Mouse (Mus musculus): ENCODE measurements around the gene Ten1. TPM values are rescaled to one million over a fixed set of nuclear protein-coding genes. Genes with fewer than 3 reads are reported as not detected.

The Ten1 gene
- polyA plus RNA-seq, 1 experiment, result 70.4 TPM

DNA sequence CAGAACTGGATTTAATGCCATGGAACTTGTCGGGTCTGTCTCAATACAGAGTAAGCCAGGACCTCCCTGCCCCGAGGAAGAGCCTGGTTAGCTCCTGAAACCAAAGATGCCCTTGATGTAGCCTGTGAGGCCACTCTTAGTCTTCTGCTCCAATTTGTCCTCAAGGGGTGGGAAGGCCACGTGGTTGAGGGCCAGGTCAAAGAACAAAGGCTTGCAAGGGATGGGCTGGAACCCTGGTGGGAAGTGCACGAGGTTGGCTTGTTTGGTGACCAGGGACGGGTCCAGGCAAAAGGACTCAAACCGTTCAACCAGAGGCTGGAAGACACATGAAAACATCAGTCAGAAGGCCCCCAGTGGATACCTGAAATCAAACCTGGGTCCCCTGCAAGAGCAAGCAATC, 47.0 kb downstream of the Ten1 start:
- TF ChIP-seq POLR2A (IDR thresholded peaks at IDR 0.05; ENCODE audit: borderline replicate concordance, low read depth, low read length) (no peak), CTCF (IDR thresholded peaks at IDR 0.05; ENCODE audit: low read depth, low read length) (no peak)

DNA sequence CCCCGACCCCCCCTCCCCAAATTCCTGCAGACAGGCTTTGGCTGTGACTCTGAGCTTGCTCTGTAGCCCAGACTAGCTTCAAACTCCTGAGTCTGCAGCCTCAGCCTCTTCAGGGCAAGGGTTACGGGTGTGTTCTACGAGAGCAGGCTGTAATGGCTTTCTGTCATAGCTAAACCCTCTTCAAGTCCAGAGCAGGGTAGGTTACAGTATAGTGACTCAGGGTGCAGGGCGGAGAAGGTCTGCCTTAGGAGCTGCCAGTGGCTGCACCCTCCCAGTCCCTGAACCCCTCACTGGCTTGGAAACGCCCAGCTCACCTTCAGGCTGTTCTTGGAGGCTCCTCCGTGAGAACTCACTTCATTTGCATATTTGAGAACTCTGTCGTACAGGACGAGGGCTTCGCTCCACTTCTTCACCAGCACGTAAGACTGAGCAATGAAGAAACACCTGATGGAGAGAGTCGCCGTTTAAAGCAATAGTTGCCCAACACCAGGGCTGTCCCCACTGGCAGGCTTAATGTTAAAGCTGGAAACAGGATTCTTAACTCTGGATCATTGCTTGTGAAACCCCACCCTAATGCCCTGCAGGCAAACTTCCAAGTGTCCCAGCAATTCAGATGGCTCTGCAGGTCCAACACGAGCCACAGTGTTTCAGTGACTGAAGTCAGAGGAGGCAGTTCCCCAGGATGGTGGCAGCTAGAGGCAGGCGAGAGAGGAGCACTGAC, 49.0 kb downstream of the Ten1 start:
- Histone ChIP-seq H3K27ac (ENCODE audit: insufficient read depth, low read depth, low read length) (no peak overlapping the region), H3K4me1 (ENCODE audit: control insufficient read depth, insufficient read depth, low read length) (no peaks in the 10 kb centered on the region), H3K4me3 (ENCODE audit: insufficient read depth, low read length) (no peak overlapping the region)
- TF ChIP-seq CTCF (IDR thresholded peaks at IDR 0.05; ENCODE audit: low read depth, low read length) (no peak), POLR2A (IDR thresholded peaks at IDR 0.05; ENCODE audit: borderline replicate concordance, low read depth, low read length) (no peak)

More for the DNA sequence above, 47.0 kb downstream of the Ten1 start:
- Histone ChIP-seq H3K4me3 (ENCODE audit: insufficient read depth, low read length) (no peak overlapping the region), H3K4me1 (ENCODE audit: control insufficient read depth, insufficient read depth, low read length) (no peaks in the 10 kb centered on the region), H3K27ac (ENCODE audit: insufficient read depth, low read depth, low read length) (no peak overlapping the region)

DNA sequence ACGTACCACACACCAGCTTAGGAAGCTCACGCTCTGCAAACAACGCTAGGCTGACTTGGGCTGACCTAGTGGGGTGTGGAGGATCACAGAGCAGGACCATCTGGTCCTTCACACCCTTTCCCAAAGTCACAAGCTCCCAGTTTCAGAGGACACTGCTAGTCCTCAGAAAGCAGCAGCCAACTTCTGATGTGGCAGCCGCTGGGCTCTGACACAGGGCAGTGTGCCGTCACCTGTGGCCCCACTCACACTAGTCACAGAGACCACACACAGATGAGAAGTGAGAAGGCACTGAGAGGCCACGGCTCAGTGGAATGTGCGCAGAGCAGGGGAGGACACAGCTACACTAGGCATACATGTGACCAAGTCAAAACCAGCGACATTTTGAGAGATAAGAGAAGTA, 52.2 kb downstream of the Ten1 start:
- H3K4me1 ChIP-seq (ENCODE audit: control insufficient read depth, insufficient read depth, low read length), result peaks cover 11% of the 10 kb centered on the region
- no peak overlapping the region for H3K4me3 ChIP-seq (ENCODE audit: insufficient read depth, low read length)
- TF ChIP-seq CTCF (IDR thresholded peaks at IDR 0.05; ENCODE audit: low read depth, low read length) (no peak), POLR2A (IDR thresholded peaks at IDR 0.05; ENCODE audit: borderline replicate concordance, low read depth, low read length) (no peak)
- H3K27ac ChIP-seq (ENCODE audit: insufficient read depth, low read depth, low read length), result no peak overlapping the region

DNA sequence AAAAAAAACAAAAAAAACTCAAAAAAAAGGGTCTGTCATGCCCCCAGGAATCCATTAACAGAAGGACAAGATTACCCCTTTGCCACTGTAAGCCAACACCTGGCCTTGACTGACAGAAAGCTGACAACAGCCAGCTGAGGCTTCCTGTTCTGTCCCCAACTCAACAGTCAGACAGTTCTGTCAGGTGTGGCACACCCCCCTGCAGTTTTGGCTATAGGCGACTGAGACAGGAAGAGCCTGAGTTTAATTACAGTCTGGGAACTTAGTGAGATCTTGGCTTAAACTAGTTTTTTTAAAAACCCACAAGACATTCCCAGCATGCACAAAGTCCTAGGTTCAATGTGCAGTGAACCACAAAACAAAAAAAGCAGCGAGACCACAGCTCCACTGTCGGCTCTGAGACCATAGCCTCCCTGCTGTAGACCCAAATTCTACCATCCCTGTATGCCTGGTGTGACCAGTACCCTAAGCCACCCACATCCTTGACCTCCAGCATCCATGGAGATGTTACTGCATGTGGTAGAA, 54.5 kb downstream of the Ten1 start:
- H3K27ac ChIP-seq (ENCODE audit: insufficient read depth, low read depth, low read length), result no peak overlapping the region
- TF ChIP-seq CTCF (IDR thresholded peaks at IDR 0.05; ENCODE audit: low read depth, low read length) (no peak), POLR2A (IDR thresholded peaks at IDR 0.05; ENCODE audit: borderline replicate concordance, low read depth, low read length) (no peak)

DNA sequence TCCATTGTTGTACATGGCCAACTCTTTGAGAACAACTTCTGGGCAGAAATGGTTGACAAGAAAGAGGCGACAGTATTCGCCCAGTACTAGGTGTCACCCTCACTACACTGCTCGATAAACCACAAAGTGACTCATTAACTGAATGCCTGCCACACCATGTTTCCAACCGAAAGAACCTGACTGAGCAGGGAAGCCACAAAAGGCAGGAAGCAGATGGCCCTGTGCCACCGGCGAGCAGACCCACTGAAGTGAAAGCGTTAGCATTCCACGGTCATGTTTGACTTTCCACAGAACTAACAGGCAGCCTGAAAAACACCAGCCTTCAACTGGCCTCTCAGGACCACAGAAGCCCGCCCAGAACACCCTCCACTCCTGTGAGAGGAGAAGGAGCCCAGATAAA, 56.0 kb downstream of the Ten1 start:
- no peak overlapping the region for H3K4me3 ChIP-seq (ENCODE audit: insufficient read depth, low read length)
- peaks cover 11% of the 10 kb centered on the region for H3K4me1 ChIP-seq (ENCODE audit: control insufficient read depth, insufficient read depth, low read length)
- no peak for TF ChIP-seq POLR2A (IDR thresholded peaks at IDR 0.05; ENCODE audit: borderline replicate concordance, low read depth, low read length)
- TF ChIP-seq CTCF (IDR thresholded peaks at IDR 0.05; ENCODE audit: low read depth, low read length), result no peak
- no peak overlapping the region for H3K27ac ChIP-seq (ENCODE audit: insufficient read depth, low read depth, low read length)

More for the DNA sequence above, 54.5 kb downstream of the Ten1 start:
- H3K4me3 ChIP-seq (ENCODE audit: insufficient read depth, low read length), result no peak overlapping the region
- peaks cover 11% of the 10 kb centered on the region for H3K4me1 ChIP-seq (ENCODE audit: control insufficient read depth, insufficient read depth, low read length)

DNA sequence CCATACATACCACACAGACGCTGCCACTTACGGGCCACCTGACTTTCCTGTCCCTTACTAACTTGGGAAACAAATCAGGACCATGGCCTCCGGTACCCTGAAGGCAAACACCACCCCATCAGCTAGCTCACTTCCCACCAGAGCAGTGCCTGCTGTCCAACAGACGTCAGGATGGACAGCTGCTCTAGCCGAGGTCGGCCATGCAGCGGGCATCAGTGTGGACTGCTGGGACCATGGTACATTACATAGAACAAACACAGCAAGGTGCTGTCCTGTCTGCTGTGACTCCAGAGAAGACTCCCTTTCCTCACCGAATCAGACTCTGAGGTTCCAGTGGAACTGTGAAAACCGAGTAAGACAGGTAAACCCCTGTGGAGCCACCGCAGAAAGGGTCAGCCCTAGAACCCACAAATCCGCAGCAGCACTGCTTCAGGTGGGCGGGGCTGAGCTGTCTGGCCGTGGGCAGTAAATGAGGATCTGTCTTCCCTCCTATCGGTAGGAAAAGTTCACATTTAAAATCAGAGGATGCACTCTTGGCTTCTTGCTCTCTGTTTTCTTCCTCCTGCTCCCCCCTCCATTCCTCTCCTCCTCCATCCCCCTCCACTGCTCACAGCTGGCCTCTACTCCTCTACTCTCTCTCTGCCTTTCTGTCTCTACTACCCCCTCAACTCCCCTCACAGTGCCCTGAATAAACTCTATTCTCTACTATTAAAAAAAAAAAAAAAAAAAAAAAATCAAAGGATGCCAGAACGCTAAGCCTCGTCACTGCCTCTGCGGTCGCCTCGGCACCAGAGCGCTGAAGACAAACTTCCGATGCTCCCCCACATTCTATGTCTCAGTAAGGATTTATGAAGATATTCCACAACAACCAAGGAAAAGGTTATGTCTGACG, 56.7 kb downstream of the Ten1 start:
- TF ChIP-seq POLR2A (IDR thresholded peaks at IDR 0.05; ENCODE audit: borderline replicate concordance, low read depth, low read length) (no peak), CTCF (IDR thresholded peaks at IDR 0.05; ENCODE audit: low read depth, low read length) (no peak)
- Histone ChIP-seq H3K4me3 (ENCODE audit: insufficient read depth, low read length) (no peak overlapping the region), H3K27ac (ENCODE audit: insufficient read depth, low read depth, low read length) (no peak overlapping the region), H3K4me1 (ENCODE audit: control insufficient read depth, insufficient read depth, low read length) (peaks cover 11% of the 10 kb centered on the region)

DNA sequence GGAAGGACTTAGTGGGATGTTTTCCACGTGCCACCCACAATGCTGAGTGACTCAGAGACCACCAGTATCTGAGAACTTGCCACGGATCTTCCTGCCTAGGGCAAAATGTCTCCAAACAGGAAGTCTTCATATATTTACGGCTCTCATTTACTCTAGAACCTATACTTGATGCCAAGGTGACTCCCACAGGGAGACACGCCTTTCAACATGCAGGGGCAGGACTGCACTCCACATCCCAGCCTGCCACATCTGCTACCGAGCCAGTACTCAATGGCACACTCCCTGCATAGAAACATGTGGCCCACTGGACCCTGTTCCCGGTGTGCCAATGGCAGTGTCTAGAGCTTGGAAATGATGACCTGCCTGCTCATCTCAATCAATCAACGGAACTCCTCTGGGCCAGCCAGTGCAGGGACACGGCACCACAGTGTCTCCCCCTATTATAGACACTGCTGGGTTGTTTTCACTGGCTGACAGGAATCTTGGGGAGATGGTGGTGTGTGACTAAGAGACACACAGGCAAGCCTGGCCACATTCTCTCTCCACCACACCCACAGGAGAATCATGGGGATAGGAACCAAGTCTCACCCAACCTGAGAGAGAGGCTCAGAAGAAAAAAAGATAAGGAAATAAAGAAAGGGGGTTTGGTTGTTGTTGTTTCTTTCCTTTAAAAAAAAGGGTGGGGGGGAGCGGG, 57.5 kb downstream of the Ten1 start:
- no peak overlapping the region for H3K4me3 ChIP-seq (ENCODE audit: insufficient read depth, low read length)
- no peak overlapping the region for H3K27ac ChIP-seq (ENCODE audit: insufficient read depth, low read depth, low read length)
- H3K4me1 ChIP-seq (ENCODE audit: control insufficient read depth, insufficient read depth, low read length), result peaks cover 11% of the 10 kb centered on the region
- TF ChIP-seq POLR2A (IDR thresholded peaks at IDR 0.05; ENCODE audit: borderline replicate concordance, low read depth, low read length) (no peak), CTCF (IDR thresholded peaks at IDR 0.05; ENCODE audit: low read depth, low read length) (no peak)

DNA sequence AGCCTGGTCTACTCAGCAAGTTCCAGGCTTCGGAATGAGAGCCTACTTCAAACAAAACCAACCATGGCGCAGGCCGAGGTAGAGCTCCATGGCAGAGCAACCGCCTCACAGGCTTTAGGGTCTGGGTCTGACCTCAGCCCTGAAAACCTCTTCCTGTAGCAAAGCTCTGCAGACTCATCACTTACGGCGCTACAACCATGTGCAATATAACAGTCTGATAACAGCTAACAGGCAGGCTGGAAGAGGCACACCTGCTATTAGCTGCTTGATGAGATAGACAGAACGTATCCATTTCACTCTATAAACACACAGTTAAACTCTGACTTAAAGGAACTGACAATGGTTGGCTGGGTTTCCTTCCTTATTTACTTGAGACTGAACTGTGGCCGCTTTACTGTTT, 60.8 kb downstream of the Ten1 start:
- Histone ChIP-seq H3K27ac (ENCODE audit: insufficient read depth, low read depth, low read length) (no peak overlapping the region), H3K4me1 (ENCODE audit: control insufficient read depth, insufficient read depth, low read length) (peaks cover 11% of the 10 kb centered on the region), H3K4me3 (ENCODE audit: insufficient read depth, low read length) (no peak overlapping the region)
- TF ChIP-seq CTCF (IDR thresholded peaks at IDR 0.05; ENCODE audit: low read depth, low read length), result no peak
- no peak for TF ChIP-seq POLR2A (IDR thresholded peaks at IDR 0.05; ENCODE audit: borderline replicate concordance, low read depth, low read length)

DNA sequence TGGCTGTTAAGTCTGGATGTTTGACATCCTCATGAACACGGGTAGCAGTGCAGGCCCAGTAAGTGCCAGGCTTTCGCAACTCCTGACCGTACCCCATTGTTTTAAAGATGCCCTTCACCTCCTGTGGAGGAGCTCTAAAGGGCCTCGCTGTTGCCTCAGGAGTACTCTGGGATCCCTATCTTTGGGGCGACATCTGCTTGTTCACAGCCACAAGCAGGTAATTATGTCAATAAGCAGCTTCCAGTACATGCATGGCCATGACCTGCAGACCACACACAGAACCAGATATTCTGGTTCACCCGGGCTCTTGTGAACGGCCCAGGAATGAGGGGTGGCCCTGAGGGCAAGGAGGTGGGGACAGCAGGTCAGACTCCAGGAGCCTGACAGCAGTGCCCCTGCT, 61.6 kb downstream of the Ten1 start:
- Histone ChIP-seq H3K4me3 (ENCODE audit: insufficient read depth, low read length) (no peak overlapping the region), H3K4me1 (ENCODE audit: control insufficient read depth, insufficient read depth, low read length) (peaks cover 3% of the 10 kb centered on the region), H3K27ac (ENCODE audit: insufficient read depth, low read depth, low read length) (no peak overlapping the region)
- TF ChIP-seq POLR2A (IDR thresholded peaks at IDR 0.05; ENCODE audit: borderline replicate concordance, low read depth, low read length) (no peak), CTCF (IDR thresholded peaks at IDR 0.05; ENCODE audit: low read depth, low read length) (no peak)

Other genes starting within 250 kb of the Ten1 start
- 0.23 TPM in 1 of 2 replicates, not detected in the other for gene Itgb4, start 224.1 kb upstream of the Ten1 start, polyA plus RNA-seq (2012; ENCODE audit: insufficient read depth, insufficient read length, missing spikeins)
- 12.2 and 14.4 TPM in 2 replicates for gene Galk1, start 186.1 kb upstream of the Ten1 start, polyA plus RNA-seq (2012; ENCODE audit: insufficient read depth, insufficient read length, missing spikeins)
- 431 and 432 TPM in 2 replicates for gene H3f3b, start 170.9 kb upstream of the Ten1 start, polyA plus RNA-seq (2012; ENCODE audit: insufficient read depth, insufficient read length, missing spikeins)
- gene Unk, start 168.5 kb upstream of the Ten1 start, polyA plus RNA-seq (2012; ENCODE audit: insufficient read depth, insufficient read length, missing spikeins), result 24.9 and 28.1 TPM in 2 replicates
- gene Unc13d, start 120.9 kb upstream of the Ten1 start, polyA plus RNA-seq (2012; ENCODE audit: insufficient read depth, insufficient read length, missing spikeins), result 23.2 and 32.3 TPM in 2 replicates
- gene Wbp2, start 111.9 kb upstream of the Ten1 start, polyA plus RNA-seq (2012; ENCODE audit: insufficient read depth, insufficient read length, missing spikeins), result 134 and 155 TPM in 2 replicates
- 32.1 and 38.5 TPM in 2 replicates for gene Trim47, start 71.6 kb upstream of the Ten1 start, polyA plus RNA-seq (2012; ENCODE audit: insufficient read depth, insufficient read length, missing spikeins)
- gene Trim65, start 67.7 kb upstream of the Ten1 start, polyA plus RNA-seq (2012; ENCODE audit: insufficient read depth, insufficient read length, missing spikeins), result 22.4 and 23.4 TPM in 2 replicates
- gene Mrpl38, start 60.0 kb upstream of the Ten1 start, polyA plus RNA-seq (2012; ENCODE audit: insufficient read depth, insufficient read length, missing spikeins), result 19.2 and 31.8 TPM in 2 replicates
- gene Fbf1, start 30.7 kb upstream of the Ten1 start, polyA plus RNA-seq (2012; ENCODE audit: insufficient read depth, insufficient read length, missing spikeins), result 21.1 and 26.4 TPM in 2 replicates
- gene Acox1, start 190 bp downstream of the Ten1 start, polyA plus RNA-seq (2012; ENCODE audit: insufficient read depth, insufficient read length, missing spikeins), result 47.0 and 47.6 TPM in 2 replicates
- not detected in 2 replicates for gene Evpl, start 39.2 kb downstream of the Ten1 start, polyA plus RNA-seq (2012; ENCODE audit: insufficient read depth, insufficient read length, missing spikeins)
- gene Srp68, start 75.4 kb downstream of the Ten1 start, polyA plus RNA-seq (2012; ENCODE audit: insufficient read depth, insufficient read length, missing spikeins), result 42.5 and 43.7 TPM in 2 replicates
- 0.41 TPM in 1 of 2 replicates, not detected in the other for gene Galr2, start 82.1 kb downstream of the Ten1 start, polyA plus RNA-seq (2012; ENCODE audit: insufficient read depth, insufficient read length, missing spikeins)
- 71.8 and 88.2 TPM in 2 replicates for gene Exoc7, start 108.4 kb downstream of the Ten1 start, polyA plus RNA-seq (2012; ENCODE audit: insufficient read depth, insufficient read length, missing spikeins)
- gene Foxj1, start 136.5 kb downstream of the Ten1 start, polyA plus RNA-seq (2012; ENCODE audit: insufficient read depth, insufficient read length, missing spikeins), result not detected in 2 replicates
- gene Rnf157, start 214.2 kb downstream of the Ten1 start, polyA plus RNA-seq (2012; ENCODE audit: insufficient read depth, insufficient read length, missing spikeins), result 12.3 and 12.4 TPM in 2 replicates
- gene Ubald2, start 235.2 kb downstream of the Ten1 start, polyA plus RNA-seq (2012; ENCODE audit: insufficient read depth, insufficient read length, missing spikeins), result 123 and 152 TPM in 2 replicates

All from bone marrow macrophage, adult 2 months (primary cell).